Mouse (Mus musculus) stomach, embryonic 16.5 days (tissue): ENCODE measurements around the gene Arl11. TPM values are rescaled to one million over a fixed set of nuclear protein-coding genes. Genes with fewer than 3 reads are reported as not detected.
A peak's percentile ranks its signal among the peaks of the same experiment; 100 is the strongest.
"Not testable (repeated sequence)": the region's sequence is repeated elsewhere in the genome, so short reads cannot be mapped to it uniquely, and the experiment has no call there.

Source experiments
- ATAC-seq: fragments of 200-750 bp; cut with Nextera tagmentation; 2 replicates; pipeline ENCODE4 v1.8.0; 2017; ENCODE audit warnings: moderate number of reproducible peaks, moderate TSS enrichment; ENCODE audit not compliant: insufficient read depth, low FRiP score
- H3K27ac ChIP-seq: fragments of 300-500 bp; sonication (generic); 2 replicates; pipeline ENCODE4 v1.5.1; 2014; ENCODE audit warnings: low read length
- H3K27me3 ChIP-seq: fragments of 300-500 bp; sonication (generic); 2 replicates; pipeline ENCODE4 v1.6.1; 2014; ENCODE audit warnings: low read length, control low read depth, mixed read lengths; ENCODE audit not compliant: control insufficient read depth, insufficient read depth
- H3K36me3 ChIP-seq: fragments of 300-500 bp; sonication (generic); 2 replicates; pipeline ENCODE4 v1.6.1; 2014; ENCODE audit warnings: low read length; ENCODE audit not compliant: control insufficient read depth, insufficient read depth
- H3K4me1 ChIP-seq: fragments of 300-500 bp; sonication (generic); 2 replicates; pipeline ENCODE4 v1.6.1; 2014; ENCODE audit warnings: low read length, control low read depth, mixed read lengths; ENCODE audit not compliant: control insufficient read depth, insufficient read depth
- H3K4me2 ChIP-seq: fragments of 300-500 bp; sonication (generic); 2 replicates; pipeline ENCODE4 v1.6.1; 2014; ENCODE audit warnings: low read depth, low read length, mixed read lengths
- H3K4me3 ChIP-seq: fragments of 300-500 bp; sonication (generic); replicated peaks from 2 replicates; pipeline ENCODE4 v1.5.1; 2014; ENCODE audit warnings: mild to moderate bottlenecking, low read length
- H3K9ac ChIP-seq: fragments of 300-500 bp; sonication (generic); 2 replicates; pipeline ENCODE4 v1.6.1; 2014; ENCODE audit warnings: low read length
- H3K9me3 ChIP-seq: fragments of 300-500 bp; sonication (generic); replicated peaks from 2 replicates; pipeline ENCODE4 v1.6.1; 2016; ENCODE audit warnings: low read length, control low read depth; ENCODE audit not compliant: control insufficient read depth
- WGBS: fragments of 180-500 bp; shearing (Covaris S2); extraction: QIAGEN DNeasy Blood & Tissue Kit; methylation state at CpG from one replicate; pipeline ENCODE4 v1.1.7; 2014; 5-methylcytosine and 5-hydroxymethylcytosine counted together
- polyA plus RNA-seq: library from polyadenylated mRNA; unstranded; fragments of >200 nt; fragmentation: Nextera tagmentation; extraction: Ambion mirVana; gene quantifications from 2 replicates; pipeline ENCODE4 v1.2.1, GENCODE M21; 2015

The Arl11 gene
- polyA plus RNA-seq, 1 experiment from 2014 or later, result 1.6 TPM

DNA sequence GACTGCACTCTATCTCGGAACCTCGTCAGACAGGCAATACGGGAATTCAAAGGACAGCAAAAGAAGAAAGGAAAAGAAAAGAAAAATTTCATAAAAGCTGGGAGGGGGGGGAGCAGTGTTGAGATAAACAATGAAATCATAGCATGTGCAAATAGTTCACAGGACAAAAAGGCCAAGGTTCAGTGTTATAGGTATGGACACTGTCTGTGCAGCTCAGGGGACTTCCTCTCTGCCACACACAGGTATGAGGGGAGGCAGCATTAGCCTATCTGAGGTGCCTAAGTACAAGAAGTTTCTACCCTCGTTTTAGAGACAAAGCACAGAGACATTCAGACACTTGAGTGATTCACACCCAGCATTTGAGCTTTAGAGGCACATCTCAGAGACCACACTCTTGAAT lies 11.6 kb downstream of the Arl11 start:
- peak; percentile 56; the same call in 1 of the 2 replicates for ATAC-seq
- no peak overlapping the region for H3K4me2 ChIP-seq
- H3K27ac ChIP-seq, result no peak overlapping the region
- H3K36me3 ChIP-seq, result no peaks in the 10 kb centered on the region
- 0 out of 2 replicates have a peak, but pooled peaks cover 5% of the 10 kb centered on the region for H3K4me1 ChIP-seq
- no peak overlapping the region for H3K9ac ChIP-seq
- 65% methylated on average over 4 of the region's 4 CpGs for WGBS
- H3K4me3 ChIP-seq, result no peak overlapping the region
- 0 out of 2 replicates have a peak, but pooled peaks cover 3% of the 10 kb centered on the region for H3K9me3 ChIP-seq
- H3K27me3 ChIP-seq, result no peaks in the 10 kb centered on the region

DNA sequence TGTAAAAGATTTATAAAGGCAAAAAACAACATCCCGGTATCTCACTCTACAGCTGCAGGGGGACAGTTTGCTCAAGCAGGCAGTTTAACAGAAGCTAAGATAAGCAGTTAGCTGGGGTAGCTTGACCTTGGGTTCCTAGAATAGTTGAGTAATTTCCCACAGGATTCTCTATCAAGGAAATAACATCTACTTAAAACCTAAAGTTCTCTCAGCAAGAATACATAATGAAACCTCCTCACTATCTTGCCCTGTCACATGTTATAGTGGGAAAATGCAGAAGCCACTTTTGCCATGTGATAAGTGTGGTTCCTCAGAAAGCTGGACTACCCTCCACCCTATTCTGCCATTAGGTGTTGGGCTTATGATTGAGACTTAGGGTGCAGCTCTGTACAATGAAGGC lies 13.2 kb downstream of the Arl11 start:
- Histone ChIP-seq H3K9me3 (0 out of 2 replicates have a peak, but pooled peaks cover 3% of the 10 kb centered on the region), H3K4me2 (no peak overlapping the region), H3K36me3 (no peaks in the 10 kb centered on the region), H3K4me3 (no peak overlapping the region), H3K27ac (no peak overlapping the region), H3K9ac (no peak overlapping the region), H3K27me3 (no peaks in the 10 kb centered on the region), H3K4me1 (0 out of 2 replicates have a peak, but pooled peaks cover 5% of the 10 kb centered on the region)
- no peak for ATAC-seq
- WGBS, result 84% methylated on average over 1 of the region's 1 CpGs

DNA sequence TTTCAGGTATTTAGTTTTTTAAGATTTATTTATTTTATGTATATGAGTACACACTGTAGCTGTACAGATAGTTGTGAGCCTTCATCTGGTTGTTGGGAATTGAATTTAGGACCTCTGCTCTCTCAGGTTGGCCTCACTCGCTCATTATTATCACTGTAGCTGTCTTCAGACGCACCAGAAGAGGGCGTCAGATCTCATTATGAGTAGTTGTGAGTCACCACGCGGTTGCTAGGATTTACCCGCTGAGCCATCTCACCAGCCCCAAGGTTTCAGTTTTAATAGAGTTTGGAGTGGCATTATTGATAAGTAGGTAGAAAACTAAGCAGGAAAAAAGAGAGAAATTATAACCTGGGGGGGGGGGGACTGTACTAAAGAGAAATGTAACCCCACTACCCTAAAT lies 17.5 kb downstream of the Arl11 start:
- not testable (repeated sequence) for ATAC-seq, H3K9me3 ChIP-seq, H3K9ac ChIP-seq, H3K27ac ChIP-seq, H3K4me3 ChIP-seq, H3K4me1 ChIP-seq, H3K4me2 ChIP-seq, H3K27me3 ChIP-seq, H3K36me3 ChIP-seq
- WGBS, result 33% methylated on average over 6 of the region's 6 CpGs

DNA sequence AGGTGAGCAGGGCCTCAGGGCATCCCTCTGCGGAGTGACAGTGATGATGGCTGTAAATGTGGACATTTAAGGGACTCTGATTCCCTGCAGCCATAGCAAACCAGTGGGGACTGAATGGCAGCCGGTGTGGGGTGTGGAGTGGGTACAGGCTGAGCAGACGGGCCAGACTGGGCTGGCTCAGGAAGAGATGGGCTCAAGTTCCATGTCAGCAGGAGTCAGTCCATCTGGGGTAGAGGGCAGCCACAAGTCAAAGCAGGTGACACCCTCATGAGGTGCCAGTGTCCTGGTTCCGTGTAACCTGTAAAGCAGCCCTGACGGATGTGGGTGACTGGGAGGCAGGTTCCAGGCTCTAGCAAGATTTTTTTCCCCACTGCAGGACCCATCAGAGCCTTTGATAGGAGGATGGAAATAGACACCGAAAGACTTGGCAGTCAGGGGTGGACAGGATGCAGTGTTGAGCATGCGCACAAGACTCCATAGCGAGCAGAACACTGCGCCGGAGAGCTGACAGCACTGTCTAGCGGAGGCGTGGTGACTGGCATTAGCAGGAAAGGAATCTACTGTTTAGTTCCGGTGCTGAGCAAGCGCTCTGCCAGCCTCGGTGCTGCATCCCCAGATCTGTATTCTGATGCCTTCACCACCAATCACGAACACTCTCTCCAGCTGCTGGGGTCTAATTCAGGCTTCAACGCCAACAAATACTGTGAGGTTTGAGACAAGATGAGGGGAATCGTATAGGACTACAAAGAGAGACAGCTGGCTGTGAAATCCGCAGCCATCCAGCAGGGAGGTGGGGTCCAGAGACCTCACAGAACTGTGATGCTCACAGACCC lies 18.3 kb downstream of the Arl11 start:
- H3K9ac ChIP-seq, result peak overlapping the region; percentile 49
- no peaks in the 10 kb centered on the region for H3K27me3 ChIP-seq
- no peaks in the 10 kb centered on the region for H3K4me1 ChIP-seq
- peak overlapping the region; percentile 38 for H3K4me2 ChIP-seq
- peak; percentile 45; the same call in 1 of the 2 replicates for ATAC-seq
- WGBS, result 37% methylated on average over 19 of the region's 19 CpGs
- no peak overlapping the region for H3K27ac ChIP-seq
- peak overlapping the region; percentile 15 for H3K4me3 ChIP-seq
- H3K9me3 ChIP-seq, result no peaks in the 10 kb centered on the region
- H3K36me3 ChIP-seq, result no peaks in the 10 kb centered on the region

DNA sequence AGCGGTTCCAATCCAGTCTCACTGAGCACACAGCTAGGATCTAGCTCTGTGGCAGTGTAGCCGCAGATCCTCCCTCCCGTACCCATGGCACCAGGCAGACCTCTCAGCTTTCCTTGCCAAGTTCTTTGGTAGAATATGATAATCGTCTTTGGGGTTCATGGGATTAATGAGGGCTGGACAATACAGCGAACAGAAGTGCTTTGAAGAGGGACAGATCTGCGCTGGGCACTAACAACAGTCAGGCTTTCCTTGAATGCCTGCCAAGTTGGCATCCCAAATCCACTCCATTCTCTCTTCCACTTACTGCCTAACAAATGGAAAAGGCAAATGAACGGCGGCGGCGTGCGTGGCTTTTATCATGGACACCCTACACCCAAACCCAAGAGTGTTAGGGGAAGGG lies 21.0 kb downstream of the Arl11 start:
- no peaks in the 10 kb centered on the region for H3K9me3 ChIP-seq
- no peak for ATAC-seq
- no peak overlapping the region for H3K4me3 ChIP-seq
- no peak overlapping the region for H3K9ac ChIP-seq
- H3K27ac ChIP-seq, result no peak overlapping the region
- no peak overlapping the region for H3K4me2 ChIP-seq
- no peaks in the 10 kb centered on the region for H3K4me1 ChIP-seq
- 74% methylated on average over 11 of the region's 11 CpGs for WGBS
- H3K27me3 ChIP-seq, result no peaks in the 10 kb centered on the region
- H3K36me3 ChIP-seq, result no peaks in the 10 kb centered on the region

DNA sequence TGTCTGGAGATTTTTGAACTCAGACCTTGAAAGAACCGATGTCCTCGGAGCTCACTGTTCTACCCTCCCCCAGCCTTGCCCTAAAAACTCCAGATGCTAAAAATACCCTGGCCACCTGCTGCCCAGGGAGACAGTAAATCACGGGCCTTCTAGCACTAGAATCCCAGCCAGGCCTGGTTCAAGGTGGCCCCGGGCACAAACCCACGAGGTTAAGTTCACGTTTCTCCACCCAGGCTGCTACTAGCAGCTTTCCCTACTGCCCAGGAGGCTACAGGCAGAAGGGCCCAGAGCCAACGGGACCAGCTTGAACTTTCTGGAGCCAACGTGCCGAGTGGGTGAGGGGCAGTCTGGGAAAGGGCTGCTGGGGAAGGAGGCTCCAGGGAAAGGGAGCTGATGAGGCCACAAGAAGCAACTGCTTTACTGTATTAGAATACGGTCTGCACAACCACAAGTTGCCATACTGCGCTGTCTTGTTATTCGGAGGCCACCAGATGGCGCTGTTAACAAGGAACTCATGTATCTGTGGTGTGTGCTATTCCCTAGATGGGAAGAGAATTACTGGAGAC lies 21.5 kb downstream of the Arl11 start:
- Histone ChIP-seq H3K9ac (no peak overlapping the region), H3K4me2 (no peak overlapping the region)

DNA sequence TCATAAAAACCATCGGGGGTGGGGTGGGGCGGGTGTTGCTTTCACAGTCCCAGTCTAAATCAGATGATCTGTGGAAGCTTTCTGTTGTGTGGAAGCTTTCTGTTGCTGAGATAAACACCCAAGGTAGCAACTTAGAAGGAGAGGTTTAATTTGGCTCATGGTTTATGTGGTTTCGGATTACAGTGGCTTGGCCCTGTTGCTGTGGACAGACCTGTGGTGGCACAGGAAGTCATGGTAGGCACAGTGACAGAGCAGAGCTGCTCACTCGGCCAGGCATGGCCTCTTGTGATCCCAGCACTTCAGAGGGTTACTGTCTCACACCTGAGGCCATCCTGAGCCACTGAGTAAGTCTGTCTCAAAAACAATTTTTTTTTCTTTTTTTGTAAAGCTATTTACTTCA lies 29.8 kb downstream of the Arl11 start:
- H3K4me1 ChIP-seq, result no peaks in the 10 kb centered on the region
- no peak overlapping the region for H3K27ac ChIP-seq
- H3K4me3 ChIP-seq, result no peak overlapping the region
- WGBS, result 86% methylated on average over 4 of the region's 4 CpGs
- no peak overlapping the region for H3K4me2 ChIP-seq
- H3K9me3 ChIP-seq, result no peaks in the 10 kb centered on the region
- no peaks in the 10 kb centered on the region for H3K36me3 ChIP-seq
- no peak overlapping the region for H3K9ac ChIP-seq
- no peaks in the 10 kb centered on the region for H3K27me3 ChIP-seq
- ATAC-seq, result no peak

More for the DNA sequence above, 21.5 kb downstream of the Arl11 start:
- Histone ChIP-seq H3K4me3 (no peak overlapping the region), H3K9me3 (no peaks in the 10 kb centered on the region), H3K4me1 (no peaks in the 10 kb centered on the region), H3K27ac (no peak overlapping the region), H3K36me3 (no peaks in the 10 kb centered on the region), H3K27me3 (no peaks in the 10 kb centered on the region)
- 18% methylated on average over 13 of the region's 13 CpGs for WGBS
- peak; percentile 85; the same call in 1 of the 2 replicates for ATAC-seq

DNA sequence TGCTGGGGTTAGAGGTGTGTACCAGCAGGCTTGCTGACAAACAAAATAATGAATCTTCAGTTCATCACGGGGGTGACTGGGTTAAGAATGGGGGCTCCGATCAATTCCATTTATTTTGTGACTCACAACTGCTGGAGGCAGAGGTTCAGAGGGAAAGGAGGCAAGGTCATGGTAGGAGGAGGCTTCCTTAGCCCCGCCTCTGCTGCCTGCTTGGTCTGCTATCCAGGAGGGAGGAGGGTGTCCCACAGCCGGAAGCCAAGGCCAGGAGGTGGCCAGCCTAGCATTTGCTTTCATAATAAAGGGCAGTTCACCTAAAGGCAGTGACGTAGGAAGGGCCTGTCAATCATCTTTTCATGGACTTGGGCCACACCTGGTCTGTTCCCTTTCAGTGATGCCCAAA lies 35.0 kb downstream of the Arl11 start:
- Histone ChIP-seq H3K9me3 (no peaks in the 10 kb centered on the region), H3K4me1 (no peaks in the 10 kb centered on the region), H3K27ac (no peak overlapping the region), H3K27me3 (no peaks in the 10 kb centered on the region), H3K4me3 (no peak overlapping the region), H3K4me2 (no peak overlapping the region), H3K9ac (no peak overlapping the region), H3K36me3 (no peaks in the 10 kb centered on the region)
- 55% methylated on average over 5 of the region's 5 CpGs for WGBS
- ATAC-seq, result peak; percentile 71; the same call in 1 of the 2 replicates
